Mouse (Mus musculus): Measurements from ENCODE around the gene Gm20388. TPM values are rescaled to one million over a fixed set of nuclear protein-coding genes. Genes with fewer than 3 reads are reported as not detected.

The Gm20388 gene
- polyA plus RNA-seq, 1 experiment from 2014 or later: not detected

DNA sequence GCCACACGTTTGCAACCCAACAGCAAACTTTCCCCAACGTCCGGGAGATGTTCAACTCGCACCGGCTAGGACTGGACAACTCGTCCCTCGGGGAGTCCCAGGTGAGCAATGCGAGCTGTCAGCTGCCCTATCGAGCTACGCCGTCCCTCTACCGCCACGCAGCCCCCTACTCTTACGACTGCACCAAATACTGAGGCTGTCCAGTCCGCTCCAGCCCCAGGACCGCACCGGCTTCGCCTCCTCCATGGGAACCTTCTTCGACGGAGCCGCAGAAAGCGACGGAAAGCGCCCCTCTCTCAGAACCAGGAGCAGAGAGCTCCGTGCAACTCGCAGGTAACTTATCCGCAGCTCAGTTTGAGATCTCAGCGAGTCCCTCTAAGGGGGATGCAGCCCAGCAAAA, 1207.3 kb downstream of the Gm20388 start:
- WGBS: under 1% methylated on average over 28 of the region's 28 CpGs
- ATAC-seq (ENCODE audit: insufficient number of reproducible peaks, insufficient read depth, low FRiP score, low TSS enrichment): no peak

DNA sequence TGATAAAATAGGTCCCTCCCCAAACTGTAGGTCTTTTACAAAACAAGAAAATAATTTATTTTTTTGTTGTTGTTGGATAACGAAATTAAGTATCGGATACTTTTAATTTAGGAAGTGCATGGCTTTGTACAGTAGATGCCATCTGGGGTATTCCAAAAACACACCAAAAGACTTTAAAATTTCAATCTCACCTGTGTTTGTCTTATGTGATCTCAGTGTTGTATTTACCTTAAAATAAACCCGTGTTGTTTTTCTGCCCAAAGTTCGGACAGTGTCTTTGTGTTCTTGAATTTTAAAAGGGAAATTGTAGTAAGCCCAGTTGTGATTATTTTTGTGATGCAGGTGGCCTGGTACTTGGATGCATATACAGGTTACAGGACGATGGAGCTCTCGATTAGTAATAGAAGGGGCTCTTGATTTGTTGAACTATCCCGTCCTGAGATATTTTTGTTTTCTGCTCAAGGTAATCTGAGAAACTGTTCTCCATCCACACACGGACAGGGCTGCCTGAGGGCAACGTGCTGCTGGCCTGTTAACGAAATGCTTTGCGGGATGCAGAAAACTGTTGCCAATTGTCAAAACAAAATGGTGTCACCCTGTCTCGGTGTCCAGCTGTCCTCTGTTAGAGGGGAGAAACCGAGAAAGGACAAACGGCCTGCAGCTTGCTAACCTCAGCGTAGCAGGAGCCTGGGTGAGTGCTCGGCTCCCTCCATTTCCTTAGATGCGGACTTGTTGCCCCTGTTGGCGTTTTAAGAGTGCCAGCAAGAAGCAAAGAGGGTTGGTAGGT, 1208.2 kb downstream of the Gm20388 start:
- 2% methylated on average over 18 of the region's 18 CpGs for WGBS
- Histone ChIP-seq H3K4me2 (replicated peaks) (peak overlapping the region; percentile 91), H3K4me3 (peak overlapping the region; percentile 64), H3K9ac (peak overlapping the region; percentile 85), H3K27ac (no peak overlapping the region), H3K9me3 (no peaks in the 10 kb centered on the region), H3K27me3 (peaks cover 85% of the 10 kb centered on the region), H3K36me3 (0 out of 2 replicates have a peak, but pooled peaks cover 3% of the 10 kb centered on the region), H3K4me1 (0 out of 2 replicates have a peak, but pooled peaks cover 12% of the 10 kb centered on the region)
- ATAC-seq (ENCODE audit: insufficient number of reproducible peaks, insufficient read depth, low FRiP score, low TSS enrichment): no peak

More for the DNA sequence above, 1207.3 kb downstream of the Gm20388 start:
- Histone ChIP-seq H3K36me3 (0 out of 2 replicates have a peak, but pooled peaks cover under 1% of the 10 kb centered on the region), H3K4me1 (0 out of 2 replicates have a peak, but pooled peaks cover 14% of the 10 kb centered on the region), H3K9ac (peak overlapping the region; percentile 85), H3K27me3 (peaks cover 80% of the 10 kb centered on the region), H3K4me2 (replicated peaks) (peak overlapping the region; percentile 91), H3K9me3 (no peaks in the 10 kb centered on the region), H3K4me3 (peak overlapping the region; percentile 64), H3K27ac (peak overlapping the region; percentile 96)

DNA sequence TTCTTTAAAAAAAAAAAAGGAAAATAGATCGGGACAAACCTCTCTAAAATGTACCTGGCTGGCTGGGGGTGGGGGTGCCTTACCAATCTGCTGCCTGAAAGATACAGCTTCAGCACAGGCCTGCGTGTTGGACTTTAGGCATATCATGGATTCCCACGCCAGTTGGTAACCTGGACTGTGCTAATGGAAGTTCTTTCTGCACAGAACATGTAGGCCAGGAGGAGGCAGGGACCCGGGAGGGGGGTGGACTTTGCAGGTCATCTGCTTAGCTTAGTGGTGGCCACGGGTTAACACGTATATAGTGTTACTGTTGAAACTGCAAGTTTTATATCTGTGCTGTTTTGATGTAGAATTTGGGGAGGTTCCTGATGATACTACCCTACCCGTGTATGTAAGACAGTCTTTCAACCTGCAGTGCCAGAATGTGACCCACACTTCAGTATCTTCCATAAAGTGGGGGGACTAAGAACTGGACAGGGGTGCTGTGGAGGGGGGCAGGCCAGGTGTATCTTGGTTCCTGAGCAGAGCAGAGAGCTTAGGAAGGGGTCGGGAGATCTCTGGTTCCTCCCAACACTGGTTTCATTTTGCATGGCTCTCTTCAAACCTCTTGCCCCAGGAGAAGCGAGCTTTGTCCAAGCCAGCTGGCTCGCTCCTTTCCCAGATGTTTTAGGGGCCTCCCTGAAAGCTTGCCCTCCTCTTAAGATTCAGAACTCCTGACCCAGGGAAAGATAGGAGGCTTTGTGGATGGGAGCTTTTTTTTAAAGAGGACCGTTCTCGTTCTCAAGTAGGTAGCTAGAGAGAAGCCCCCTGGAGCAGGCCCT, 1209.2 kb downstream of the Gm20388 start:
- ATAC-seq (ENCODE audit: insufficient number of reproducible peaks, insufficient read depth, low FRiP score, low TSS enrichment): no peak
- 5% methylated on average over 12 of the region's 12 CpGs for WGBS
- Histone ChIP-seq H3K9me3 (no peaks in the 10 kb centered on the region), H3K27me3 (peaks cover 84% of the 10 kb centered on the region), H3K4me2 (replicated peaks) (peak overlapping the region; percentile 91), H3K36me3 (0 out of 2 replicates have a peak, but pooled peaks cover 3% of the 10 kb centered on the region), H3K4me1 (peaks cover 15% of the 10 kb centered on the region), H3K4me3 (peak overlapping the region; percentile 64), H3K27ac (peak overlapping the region; percentile 36; the same call in 1 of the 2 replicates), H3K9ac (peak overlapping the region; percentile 51)

DNA sequence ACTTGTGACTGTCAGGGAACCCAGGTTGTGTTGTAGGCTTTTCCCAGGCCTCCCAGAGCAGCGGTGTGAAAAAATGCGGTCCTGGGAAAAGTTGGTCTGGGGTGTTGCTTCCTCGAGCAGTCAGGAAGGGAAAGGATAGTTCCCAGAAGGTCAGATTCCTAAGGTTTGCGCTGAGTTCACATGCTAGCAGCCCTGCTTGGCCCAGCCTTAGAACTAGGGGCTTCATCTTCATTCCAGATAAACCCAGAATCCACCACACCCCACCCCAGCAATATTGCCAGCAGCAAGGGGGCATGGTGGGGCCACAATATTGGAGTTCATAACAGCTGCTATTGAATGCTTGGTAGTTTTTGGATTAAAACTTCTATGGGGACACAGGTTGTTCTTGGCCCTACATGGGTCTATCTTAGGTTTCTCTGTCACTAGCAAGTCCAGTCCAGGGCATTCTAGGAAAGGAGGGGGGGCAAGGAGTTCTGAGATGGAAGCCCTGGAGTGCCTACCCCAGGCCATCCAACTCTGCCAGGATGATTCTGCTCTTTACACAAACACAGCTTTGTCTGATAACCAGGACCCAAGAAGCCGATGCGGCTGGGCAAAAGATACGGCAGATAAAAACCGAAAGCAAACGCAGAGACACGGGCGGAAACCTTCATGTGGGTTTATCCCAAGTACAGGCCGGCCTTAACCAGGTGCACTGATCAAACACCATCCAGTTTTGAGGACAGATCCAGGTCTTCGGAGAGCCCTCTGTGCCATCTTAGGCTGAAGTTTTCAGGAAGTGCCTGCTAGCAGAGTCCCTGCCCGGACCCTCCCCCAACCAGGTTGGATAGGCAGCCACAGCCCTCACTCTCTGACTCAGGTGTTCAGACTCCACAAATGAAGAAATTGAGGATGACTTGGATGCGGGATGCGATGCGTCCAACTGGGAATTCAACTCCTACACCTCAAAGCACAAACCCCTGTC, 1210.1 kb downstream of the Gm20388 start:
- H3K27me3 ChIP-seq: peaks cover 81% of the 10 kb centered on the region
- no peak for ATAC-seq (ENCODE audit: insufficient number of reproducible peaks, insufficient read depth, low FRiP score, low TSS enrichment)
- peak overlapping the region; percentile 36; the same call in 1 of the 2 replicates for H3K27ac ChIP-seq
- H3K9ac ChIP-seq: peak overlapping the region; percentile 51
- H3K4me2 ChIP-seq (replicated peaks): peak overlapping the region; percentile 91
- peaks cover 19% of the 10 kb centered on the region for H3K4me1 ChIP-seq
- H3K9me3 ChIP-seq: no peaks in the 10 kb centered on the region
- 8% methylated on average over 17 of the region's 17 CpGs for WGBS
- H3K36me3 ChIP-seq: 0 out of 2 replicates have a peak, but pooled peaks cover 3% of the 10 kb centered on the region
- H3K4me3 ChIP-seq: peak overlapping the region; percentile 64

DNA sequence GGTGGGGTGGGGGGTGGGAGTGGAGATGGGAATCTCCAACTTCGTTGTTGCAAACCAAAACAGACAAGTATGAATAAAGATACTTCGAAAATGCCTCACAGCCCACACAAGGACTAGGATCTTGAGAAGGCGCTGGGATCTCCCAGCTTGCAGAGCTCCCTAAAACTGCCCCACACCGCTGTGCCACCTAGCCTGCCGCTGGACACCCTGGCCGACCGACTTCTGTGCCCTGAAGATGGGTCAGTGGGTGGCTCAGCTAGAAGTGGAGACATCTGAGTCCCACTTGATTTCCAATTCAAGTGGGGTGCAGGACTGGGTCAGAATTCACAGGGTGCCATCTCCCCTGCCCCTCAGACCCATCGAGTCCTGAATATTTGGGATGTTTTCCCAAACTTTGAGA, 1211.1 kb downstream of the Gm20388 start:
- no peak overlapping the region for H3K27ac ChIP-seq
- H3K4me1 ChIP-seq: peaks cover 27% of the 10 kb centered on the region
- 0 out of 2 replicates have a peak, but pooled peaks cover 3% of the 10 kb centered on the region for H3K36me3 ChIP-seq
- H3K9ac ChIP-seq: no peak overlapping the region
- H3K4me3 ChIP-seq: peak overlapping the region; percentile 64
- peak overlapping the region; percentile 91 for H3K4me2 ChIP-seq (replicated peaks)
- H3K9me3 ChIP-seq: no peaks in the 10 kb centered on the region
- H3K27me3 ChIP-seq: peaks cover 84% of the 10 kb centered on the region
- no peak for ATAC-seq (ENCODE audit: insufficient number of reproducible peaks, insufficient read depth, low FRiP score, low TSS enrichment)
- 12% methylated on average over 8 of the region's 8 CpGs for WGBS

DNA sequence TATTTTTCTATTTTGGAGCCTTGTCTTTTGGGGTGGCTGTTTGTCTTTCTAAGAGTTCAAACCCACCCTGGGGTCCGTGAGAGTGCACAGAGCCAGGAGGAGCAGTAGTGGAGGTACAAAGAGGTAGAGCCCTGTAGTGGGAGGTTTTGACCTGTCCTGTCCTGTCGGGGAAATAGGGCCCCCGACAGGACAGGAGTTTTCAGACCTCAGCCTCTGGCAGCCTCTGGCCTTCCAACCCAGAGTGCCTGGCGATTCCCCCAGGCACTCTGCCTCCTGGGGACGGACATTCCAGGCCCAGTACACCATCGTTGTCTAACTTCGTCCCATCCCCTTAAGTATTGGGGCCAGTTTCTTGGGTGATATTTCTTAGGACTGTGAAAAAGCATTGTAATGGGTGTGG, 1211.7 kb downstream of the Gm20388 start:
- H3K4me2 ChIP-seq (replicated peaks): peak overlapping the region; percentile 28
- no peak overlapping the region for H3K9ac ChIP-seq
- no peak for ATAC-seq (ENCODE audit: insufficient number of reproducible peaks, insufficient read depth, low FRiP score, low TSS enrichment)
- peaks cover 83% of the 10 kb centered on the region for H3K27me3 ChIP-seq
- 11% methylated on average over 7 of the region's 7 CpGs for WGBS
- H3K36me3 ChIP-seq: 0 out of 2 replicates have a peak, but pooled peaks cover 3% of the 10 kb centered on the region
- peaks cover 26% of the 10 kb centered on the region for H3K4me1 ChIP-seq
- H3K4me3 ChIP-seq: no peak overlapping the region; the same call in 1 of the 2 replicates
- no peaks in the 10 kb centered on the region for H3K9me3 ChIP-seq
- no peak overlapping the region for H3K27ac ChIP-seq

DNA sequence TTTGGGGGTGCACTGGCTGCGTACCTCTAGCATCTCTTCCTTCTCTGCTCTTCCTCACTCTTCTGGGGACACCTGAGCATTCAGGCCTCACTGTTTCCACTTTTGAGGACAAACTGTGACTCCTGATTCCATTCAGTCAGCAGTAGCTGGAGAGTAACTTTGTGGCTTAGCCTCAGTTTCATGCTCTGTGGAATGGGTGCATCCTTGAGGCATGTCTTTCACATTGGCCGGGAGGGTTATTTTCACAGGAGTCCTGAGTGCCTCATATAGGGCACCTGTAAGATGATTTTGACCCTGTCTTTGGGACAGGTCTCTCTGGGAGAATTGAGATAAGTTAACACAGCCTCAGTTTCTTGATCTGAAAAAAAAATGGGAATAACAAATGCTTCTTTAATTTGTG, 1212.5 kb downstream of the Gm20388 start:
- H3K4me1 ChIP-seq: peaks cover 31% of the 10 kb centered on the region
- WGBS: 59% methylated on average over 2 of the region's 2 CpGs

DNA sequence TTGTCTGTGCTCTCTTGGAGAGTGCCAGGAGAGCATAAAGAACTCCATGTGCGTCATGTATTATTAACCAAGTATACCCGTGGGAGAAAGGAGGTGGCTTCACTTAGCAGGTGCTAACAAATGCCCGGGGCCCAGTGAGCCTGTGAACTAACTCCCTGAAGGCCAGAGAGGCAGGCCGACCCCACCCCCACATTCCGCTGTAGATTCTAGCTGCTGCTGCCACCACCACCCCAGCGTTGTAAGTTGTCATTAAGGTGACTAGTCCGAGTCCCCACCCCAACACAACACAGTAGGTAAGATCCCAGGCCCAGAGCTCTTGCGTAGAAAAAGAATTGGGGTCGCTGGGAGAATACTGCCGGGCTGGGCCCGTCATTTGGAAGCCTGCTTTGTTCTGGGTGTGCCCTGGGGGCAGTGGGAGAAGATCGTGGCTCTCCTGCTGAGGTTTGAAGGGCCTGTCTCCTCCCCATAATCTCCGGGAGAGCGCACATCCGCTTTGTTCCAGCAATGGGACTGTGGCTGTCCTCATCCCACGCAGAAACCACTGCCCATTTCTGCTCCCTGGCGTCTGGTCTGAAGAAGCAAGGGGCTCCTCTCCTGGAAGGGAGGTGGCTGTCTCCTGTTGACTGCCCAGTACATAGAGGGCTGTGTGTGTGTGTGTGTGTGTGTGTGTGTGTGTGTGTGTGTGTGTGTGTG, 1214.1 kb downstream of the Gm20388 start:
- H3K9ac ChIP-seq: 0 out of 2 replicates have a peak overlapping the region, but pooled peaks have one; percentile 24
- H3K4me2 ChIP-seq (replicated peaks): peak overlapping the region; percentile 52
- 0 out of 2 replicates have a peak, but pooled peaks cover 3% of the 10 kb centered on the region for H3K36me3 ChIP-seq
- H3K4me3 ChIP-seq: peak overlapping the region; percentile 6; the same call in 1 of the 2 replicates
- peaks cover 46% of the 10 kb centered on the region for H3K4me1 ChIP-seq
- H3K9me3 ChIP-seq: no peaks in the 10 kb centered on the region
- peak overlapping the region; percentile 73; the same call in 1 of the 2 replicates for H3K27ac ChIP-seq
- H3K27me3 ChIP-seq: peaks cover 91% of the 10 kb centered on the region
- WGBS: 4% methylated on average over 17 of the region's 17 CpGs
- peak; percentile 25 for ATAC-seq (ENCODE audit: insufficient number of reproducible peaks, insufficient read depth, low FRiP score, low TSS enrichment)

More for the DNA sequence above, 1212.5 kb downstream of the Gm20388 start:
- peaks cover 82% of the 10 kb centered on the region for H3K27me3 ChIP-seq
- 0 out of 2 replicates have a peak, but pooled peaks cover 3% of the 10 kb centered on the region for H3K36me3 ChIP-seq
- H3K9me3 ChIP-seq: no peaks in the 10 kb centered on the region
- H3K9ac ChIP-seq: no peak overlapping the region
- no peak overlapping the region for H3K27ac ChIP-seq
- H3K4me2 ChIP-seq (replicated peaks): no peak overlapping the region
- no peak for ATAC-seq (ENCODE audit: insufficient number of reproducible peaks, insufficient read depth, low FRiP score, low TSS enrichment)
- no peak overlapping the region for H3K4me3 ChIP-seq

DNA sequence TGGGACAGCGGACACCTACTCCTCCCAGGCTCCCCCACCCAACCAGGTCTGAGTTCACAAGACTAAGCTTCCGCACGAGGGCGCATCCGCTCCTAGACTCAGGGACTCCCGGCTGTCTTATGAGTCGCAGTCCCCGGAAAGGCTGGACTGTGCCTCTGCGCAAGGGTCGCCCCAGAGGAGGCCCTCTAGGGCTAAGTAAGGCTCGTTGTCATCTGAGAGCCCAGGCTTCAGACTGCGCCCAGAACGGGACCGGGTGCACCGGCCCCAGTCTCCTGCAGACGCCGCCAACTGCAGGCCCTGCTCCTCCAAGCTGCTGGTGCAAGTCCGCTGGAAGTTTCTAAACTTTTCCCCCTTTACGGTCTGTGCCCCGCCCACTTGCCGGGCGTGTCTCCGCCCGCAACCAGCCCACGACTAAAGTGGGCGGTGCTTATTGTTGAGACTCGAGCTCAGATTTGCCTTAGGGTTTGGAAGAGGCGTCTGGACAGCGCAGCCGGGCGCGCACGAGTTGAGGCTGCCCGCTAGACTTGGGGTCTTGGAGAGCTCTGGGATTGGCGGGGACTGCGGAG, 1214.8 kb downstream of the Gm20388 start:
- H3K4me3 ChIP-seq: peak overlapping the region; percentile 31
- peak overlapping the region; percentile 52 for H3K4me2 ChIP-seq (replicated peaks)
- peak; percentile 48 for ATAC-seq (ENCODE audit: insufficient number of reproducible peaks, insufficient read depth, low FRiP score, low TSS enrichment)
- peaks cover 46% of the 10 kb centered on the region for H3K4me1 ChIP-seq
- peak overlapping the region; percentile 73; the same call in 1 of the 2 replicates for H3K27ac ChIP-seq
- no peak overlapping the region for H3K9ac ChIP-seq
- 0 out of 2 replicates have a peak, but pooled peaks cover 3% of the 10 kb centered on the region for H3K36me3 ChIP-seq
- WGBS: under 1% methylated on average over 35 of the region's 36 CpGs
- H3K27me3 ChIP-seq: peaks cover 91% of the 10 kb centered on the region
- no peaks in the 10 kb centered on the region for H3K9me3 ChIP-seq

DNA sequence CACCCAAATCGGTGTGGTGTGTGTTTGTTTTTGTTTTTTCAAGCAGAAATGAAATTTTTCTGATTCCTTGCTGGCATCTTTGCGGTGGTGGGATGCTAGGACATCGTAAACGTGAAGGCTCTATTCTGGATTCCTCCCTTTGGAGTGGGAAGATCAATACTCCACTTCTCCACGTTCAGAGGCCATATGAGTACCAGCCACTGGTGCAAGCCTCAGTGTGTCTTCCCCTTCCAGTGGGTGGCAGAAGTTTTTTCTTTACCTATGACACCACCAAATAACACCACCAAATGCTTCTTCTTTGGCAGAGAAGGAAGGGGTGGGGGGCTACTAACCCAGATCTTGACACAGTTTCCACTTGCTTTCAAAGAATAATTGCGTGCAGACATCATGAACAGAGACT, 1215.5 kb downstream of the Gm20388 start:
- no peaks in the 10 kb centered on the region for H3K9me3 ChIP-seq
- peak overlapping the region; percentile 52 for H3K4me2 ChIP-seq (replicated peaks)
- no peak for ATAC-seq (ENCODE audit: insufficient number of reproducible peaks, insufficient read depth, low FRiP score, low TSS enrichment)
- peaks cover 46% of the 10 kb centered on the region for H3K4me1 ChIP-seq
- H3K27me3 ChIP-seq: peaks cover 87% of the 10 kb centered on the region
- 5% methylated on average over 6 of the region's 6 CpGs for WGBS
- no peak overlapping the region; the same call in 1 of the 2 replicates for H3K27ac ChIP-seq
- no peak overlapping the region for H3K9ac ChIP-seq
- H3K36me3 ChIP-seq: 0 out of 2 replicates have a peak, but pooled peaks cover 3% of the 10 kb centered on the region
- peak overlapping the region; percentile 31 for H3K4me3 ChIP-seq
